Mouse (Mus musculus) intestine, embryonic 16.5 days (tissue): ENCODE measurements around the gene Lrig3. TPM values are rescaled to one million over a fixed set of nuclear protein-coding genes. Genes with fewer than 3 reads are reported as not detected.

Source experiments
- ATAC-seq: fragments of 200-750 bp; cut with Nextera tagmentation; 2 replicates; pipeline ENCODE4 v1.8.0; 2017; ENCODE audit warnings: moderate TSS enrichment, moderate library complexity
- H3K27ac ChIP-seq: fragments of 300-500 bp; sonication (generic); 2 replicates; pipeline ENCODE4 v1.5.1; 2014; ENCODE audit warnings: mild to moderate bottlenecking, low read length
- H3K27me3 ChIP-seq: fragments of 300-500 bp; sonication (generic); replicated peaks from 2 replicates; pipeline ENCODE4 v1.6.1; 2014; ENCODE audit warnings: low read length, control low read depth, mixed read lengths; ENCODE audit not compliant: control insufficient read depth, insufficient read depth
- H3K36me3 ChIP-seq: fragments of 300-500 bp; sonication (generic); 2 replicates; pipeline ENCODE4 v1.6.1; 2014; ENCODE audit warnings: low read length, control low read depth; ENCODE audit not compliant: control insufficient read depth, insufficient read depth
- H3K4me1 ChIP-seq: fragments of 300-500 bp; sonication (generic); 2 replicates; pipeline ENCODE4 v1.6.1; 2014; ENCODE audit warnings: low read length, control low read depth, mixed read lengths; ENCODE audit not compliant: control insufficient read depth, insufficient read depth
- H3K4me2 ChIP-seq: fragments of 300-500 bp; sonication (generic); 2 replicates; pipeline ENCODE4 v1.6.1; 2014; ENCODE audit warnings: low read depth, low read length, control low read depth
- H3K4me3 ChIP-seq: fragments of 300-500 bp; sonication (generic); 2 replicates; pipeline ENCODE4 v1.5.1; 2014; ENCODE audit warnings: mild to moderate bottlenecking, low read length
- H3K9ac ChIP-seq: fragments of 300-500 bp; sonication (generic); 2 replicates; pipeline ENCODE4 v1.6.1; 2014; ENCODE audit warnings: low read depth, low read length
- H3K9me3 ChIP-seq: fragments of 300-500 bp; sonication (generic); 2 replicates; pipeline ENCODE4 v1.6.1; 2016; ENCODE audit warnings: low read length, control low read depth; ENCODE audit not compliant: control insufficient read depth
- WGBS: fragments of 180-500 bp; shearing (Covaris S2); extraction: QIAGEN DNeasy Blood & Tissue Kit; methylation state at CpG from one replicate; pipeline ENCODE4 v1.1.7; 2014; 5-methylcytosine and 5-hydroxymethylcytosine counted together
- polyA plus RNA-seq: library from polyadenylated mRNA; unstranded; fragments of >200 nt; fragmentation: Nextera tagmentation; extraction: Ambion mirVana; gene quantifications from 2 replicates; pipeline ENCODE4 v1.2.1, GENCODE M21; 2015

Lrig3 gene
- polyA plus RNA-seq, 1 experiment from 2014 or later = 9.2 TPM

GRCm38 (mm10) chr10:125938528-125939402 is 27.2 kb upstream of the Lrig3 start:
- Histone ChIP-seq H3K27me3 (no peaks in the 10 kb centered on the region), H3K36me3 (no peaks in the 10 kb centered on the region), H3K27ac (no peak overlapping the region), H3K4me1 (peaks cover 6% of the 10 kb centered on the region), H3K9me3 (no peaks in the 10 kb centered on the region), H3K4me2 (no peak overlapping the region), H3K9ac (no peak overlapping the region), H3K4me3 (no peak overlapping the region)
- 52% methylated on average over 12 of the region's 12 CpGs for WGBS
- ATAC-seq = peak; percentile 76

- H3K9me3 ChIP-seq = no peaks in the 10 kb centered on the region
- no peak overlapping the region for H3K4me3 ChIP-seq
- 70% methylated on average over 11 of the region's 11 CpGs for WGBS
- H3K27me3 ChIP-seq = no peaks in the 10 kb centered on the region
- peaks cover 6% of the 10 kb centered on the region for H3K4me1 ChIP-seq
- no peak overlapping the region for H3K4me2 ChIP-seq
- no peaks in the 10 kb centered on the region for H3K36me3 ChIP-seq
- H3K27ac ChIP-seq = no peak overlapping the region
- ATAC-seq = no peak
- H3K9ac ChIP-seq = no peak overlapping the region
Observed at GRCm38 (mm10) chr10:125940316-125941059, 25.5 kb upstream of the Lrig3 start.

- Histone ChIP-seq H3K4me1 (peaks cover 1% of the 10 kb centered on the region; the same call in 1 of the 2 replicates), H3K27me3 (no peaks in the 10 kb centered on the region), H3K27ac (no peak overlapping the region), H3K9me3 (no peaks in the 10 kb centered on the region), H3K9ac (no peak overlapping the region), H3K4me3 (no peak overlapping the region), H3K36me3 (no peaks in the 10 kb centered on the region), H3K4me2 (no peak overlapping the region)
- no peak for ATAC-seq
- 53% methylated on average over 5 of the region's 5 CpGs for WGBS
Observed at GRCm38 (mm10) chr10:125943098-125943497, 22.9 kb upstream of the Lrig3 start.

- no peaks in the 10 kb centered on the region for H3K36me3 ChIP-seq
- H3K9me3 ChIP-seq = no peaks in the 10 kb centered on the region
- H3K4me1 ChIP-seq = no peaks in the 10 kb centered on the region
- no peak overlapping the region for H3K27ac ChIP-seq
- 0 out of 2 replicates have a peak, but pooled peaks have one; percentile 22 for ATAC-seq
- H3K27me3 ChIP-seq = no peaks in the 10 kb centered on the region
- 63% methylated on average over 11 of the region's 11 CpGs for WGBS
- no peak overlapping the region for H3K4me2 ChIP-seq
- H3K9ac ChIP-seq = no peak overlapping the region
- H3K4me3 ChIP-seq = no peak overlapping the region
Observed at GRCm38 (mm10) chr10:125944762-125945504, 21.0 kb upstream of the Lrig3 start.

GRCm38 (mm10) chr10:125948842-125949474 is 17.0 kb upstream of the Lrig3 start:
- Histone ChIP-seq H3K4me2 (peak overlapping the region; percentile 36; the same call in 1 of the 2 replicates), H3K9me3 (no peaks in the 10 kb centered on the region), H3K9ac (0 out of 2 replicates have a peak overlapping the region, but pooled peaks have one; percentile 16), H3K4me1 (no peaks in the 10 kb centered on the region), H3K36me3 (no peaks in the 10 kb centered on the region), H3K27ac (peak overlapping the region; percentile 55), H3K27me3 (no peaks in the 10 kb centered on the region), H3K4me3 (no peak overlapping the region)
- WGBS = 41% methylated on average over 15 of the region's 15 CpGs
- ATAC-seq = peak; percentile 47

- WGBS = 35% methylated on average over 5 of the region's 5 CpGs
Observed at GRCm38 (mm10) chr10:125951633-125952032, 14.3 kb upstream of the Lrig3 start.

GRCm38 (mm10) chr10:125954343-125954742 is 11.6 kb upstream of the Lrig3 start:
- peak; percentile 72 for ATAC-seq
- WGBS = 34% methylated on average over 7 of the region's 7 CpGs
- Histone ChIP-seq H3K27me3 (no peaks in the 10 kb centered on the region), H3K4me3 (no peak overlapping the region), H3K36me3 (no peaks in the 10 kb centered on the region), H3K4me1 (peaks cover 2% of the 10 kb centered on the region; the same call in 1 of the 2 replicates), H3K27ac (no peak overlapping the region), H3K4me2 (no peak overlapping the region), H3K9me3 (no peaks in the 10 kb centered on the region), H3K9ac (no peak overlapping the region)

More at GRCm38 (mm10) chr10:125951633-125952032, 14.3 kb upstream of the Lrig3 start:
- no peak overlapping the region for H3K4me3 ChIP-seq
- ATAC-seq = peak; percentile 65
- no peak overlapping the region for H3K27ac ChIP-seq
- H3K27me3 ChIP-seq = no peaks in the 10 kb centered on the region
- H3K9me3 ChIP-seq = no peaks in the 10 kb centered on the region
- H3K4me1 ChIP-seq = peaks cover 2% of the 10 kb centered on the region; the same call in 1 of the 2 replicates
- no peak overlapping the region for H3K4me2 ChIP-seq
- H3K9ac ChIP-seq = no peak overlapping the region
- H3K36me3 ChIP-seq = no peaks in the 10 kb centered on the region

- H3K9ac ChIP-seq = no peak overlapping the region
- H3K4me1 ChIP-seq = peaks cover 2% of the 10 kb centered on the region; the same call in 1 of the 2 replicates
- no peaks in the 10 kb centered on the region for H3K27me3 ChIP-seq
- ATAC-seq = peak; percentile 20; the same call in 1 of the 2 replicates
- no peaks in the 10 kb centered on the region for H3K9me3 ChIP-seq
- no peaks in the 10 kb centered on the region for H3K36me3 ChIP-seq
- H3K27ac ChIP-seq = no peak overlapping the region
- H3K4me3 ChIP-seq = no peak overlapping the region
- WGBS = 67% methylated on average over 12 of the region's 12 CpGs
- no peak overlapping the region for H3K4me2 ChIP-seq
Observed at GRCm38 (mm10) chr10:125954747-125955530, 11.0 kb upstream of the Lrig3 start.
